Mouse (Mus musculus): ENCODE measurements around the gene Megf11. TPM values are rescaled to one million over a fixed set of nuclear protein-coding genes. Genes with fewer than 3 reads are reported as not detected.

The Megf11 gene
- polyA plus RNA-seq, 1 experiment from 2014 or later: 0.53 TPM

DNA sequence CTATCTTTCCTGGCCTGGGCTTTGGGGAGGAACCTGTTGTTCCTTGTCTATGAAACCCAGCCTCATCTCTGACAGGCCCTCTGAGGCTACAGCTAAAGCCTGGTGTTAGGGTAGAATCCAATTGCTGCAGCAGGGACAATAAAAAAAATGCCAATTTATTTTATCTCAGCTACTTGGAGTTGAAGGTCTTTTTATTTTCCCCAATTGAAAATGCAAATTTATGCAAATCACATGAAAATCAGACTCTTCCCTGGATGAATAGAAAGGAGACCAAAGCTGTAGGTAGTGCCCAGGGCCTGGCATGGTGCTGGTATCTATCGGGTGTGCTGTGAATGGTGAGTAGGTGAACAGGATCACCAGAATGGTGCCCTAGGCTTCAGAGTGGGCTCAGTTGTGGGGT is 60.6 kb downstream of the Megf11 start:
- Histone ChIP-seq H3K9ac (ENCODE audit: low read depth, low read length) (no peak overlapping the region), H3K27ac (ENCODE audit: low read depth, low read length) (no peak overlapping the region), H3K4me1 (replicated peaks; ENCODE audit: control insufficient read depth, insufficient read depth, low read length) (peaks cover 23% of the 10 kb centered on the region), H3K36me3 (ENCODE audit: control insufficient read depth, insufficient read depth, low read length) (no peaks in the 10 kb centered on the region), H3K4me3 (ENCODE audit: low read depth, low read length) (no peak overlapping the region), H3K4me2 (no peak overlapping the region), H3K27me3 (replicated peaks; ENCODE audit: control insufficient read depth, insufficient read depth, low read length) (no peaks in the 10 kb centered on the region), H3K9me3 (ENCODE audit: control insufficient read depth, low read length) (no peaks in the 10 kb centered on the region)
- WGBS: 81% methylated on average over 1 of the region's 1 CpGs
- ATAC-seq (replicated peaks; ENCODE audit: low FRiP score) (no peak), DNase-seq (ENCODE audit: low spot score) (no peak)

DNA sequence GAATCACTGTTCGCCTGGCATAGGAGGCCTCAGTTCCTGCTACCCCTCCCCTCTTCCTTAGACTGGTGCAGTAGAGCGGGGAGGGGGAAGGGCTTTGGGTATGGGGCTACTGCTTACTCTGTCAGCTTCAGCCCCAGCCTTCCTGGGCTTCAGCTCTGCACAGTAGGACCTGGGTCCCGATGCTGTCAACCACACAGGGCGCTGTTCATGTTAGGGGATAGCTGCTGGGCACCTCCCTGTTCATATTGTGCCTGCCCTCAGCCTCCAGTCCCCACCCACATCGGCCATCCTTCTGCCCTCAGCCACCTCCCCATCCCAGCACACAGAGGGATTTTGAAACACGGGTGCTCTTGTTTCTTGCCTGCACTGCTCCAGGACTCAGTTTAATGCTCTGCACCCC is 61.6 kb downstream of the Megf11 start:
- Histone ChIP-seq H3K9me3 (ENCODE audit: control insufficient read depth, low read length) (no peaks in the 10 kb centered on the region), H3K27ac (ENCODE audit: low read depth, low read length) (peak overlapping the region; percentile 32; the same call in 1 of the 2 replicates), H3K36me3 (ENCODE audit: control insufficient read depth, insufficient read depth, low read length) (no peaks in the 10 kb centered on the region), H3K4me2 (peak overlapping the region; percentile 25), H3K4me3 (ENCODE audit: low read depth, low read length) (no peak overlapping the region), H3K9ac (ENCODE audit: low read depth, low read length) (peak overlapping the region; percentile 37; the same call in 1 of the 2 replicates), H3K27me3 (replicated peaks; ENCODE audit: control insufficient read depth, insufficient read depth, low read length) (no peaks in the 10 kb centered on the region), H3K4me1 (replicated peaks; ENCODE audit: control insufficient read depth, insufficient read depth, low read length) (peaks cover 23% of the 10 kb centered on the region)
- DNase-seq (ENCODE audit: low spot score) (no peak), ATAC-seq (replicated peaks; ENCODE audit: low FRiP score) (no peak; the same call in 1 of the 2 replicates)
- WGBS: 30% methylated on average over 6 of the region's 6 CpGs

DNA sequence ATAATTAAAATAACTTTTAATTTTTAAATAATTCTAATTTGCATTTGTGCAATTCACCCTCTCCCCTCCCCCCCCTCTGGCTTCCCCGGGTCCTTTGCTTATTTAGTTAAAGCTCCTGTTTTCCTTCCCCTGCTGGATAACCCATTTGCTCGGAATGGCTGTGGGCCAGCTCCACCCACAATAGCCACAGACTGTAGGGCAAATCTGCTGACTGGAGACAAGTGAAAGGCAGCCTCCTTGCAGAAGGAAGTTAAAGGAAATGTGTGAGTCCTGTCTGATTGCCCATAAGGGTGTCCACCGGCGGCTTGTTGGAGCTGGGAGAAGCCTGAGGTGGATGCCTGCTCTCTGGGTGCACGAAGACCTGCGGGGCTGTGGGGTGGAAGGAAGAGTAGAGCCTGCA is 62.1 kb downstream of the Megf11 start:
- H3K9ac ChIP-seq (ENCODE audit: low read depth, low read length): 0 out of 2 replicates have a peak overlapping the region, but pooled peaks have one; percentile 12
- peaks cover 23% of the 10 kb centered on the region for H3K4me1 ChIP-seq (replicated peaks; ENCODE audit: control insufficient read depth, insufficient read depth, low read length)
- DNase-seq (ENCODE audit: low spot score) (no peak), ATAC-seq (replicated peaks; ENCODE audit: low FRiP score) (peak; percentile 26; the same call in 1 of the 2 replicates)
- no peak overlapping the region for H3K27ac ChIP-seq (ENCODE audit: low read depth, low read length)
- no peak overlapping the region for H3K4me3 ChIP-seq (ENCODE audit: low read depth, low read length)
- H3K27me3 ChIP-seq (replicated peaks; ENCODE audit: control insufficient read depth, insufficient read depth, low read length): no peaks in the 10 kb centered on the region
- peak overlapping the region; percentile 39 for H3K4me2 ChIP-seq
- no peaks in the 10 kb centered on the region for H3K9me3 ChIP-seq (ENCODE audit: control insufficient read depth, low read length)
- H3K36me3 ChIP-seq (ENCODE audit: control insufficient read depth, insufficient read depth, low read length): no peaks in the 10 kb centered on the region
- WGBS: 14% methylated on average over 6 of the region's 6 CpGs

- Histone ChIP-seq H3K27ac (ENCODE audit: low read depth, low read length) (no peak overlapping the region), H3K9ac (ENCODE audit: low read depth, low read length) (no peak overlapping the region), H3K36me3 (ENCODE audit: control insufficient read depth, insufficient read depth, low read length) (no peaks in the 10 kb centered on the region), H3K4me1 (replicated peaks; ENCODE audit: control insufficient read depth, insufficient read depth, low read length) (peaks cover 17% of the 10 kb centered on the region), H3K4me3 (ENCODE audit: low read depth, low read length) (no peak overlapping the region), H3K27me3 (replicated peaks; ENCODE audit: control insufficient read depth, insufficient read depth, low read length) (0 out of 2 replicates have a peak, but pooled peaks cover 3% of the 10 kb centered on the region), H3K9me3 (ENCODE audit: control insufficient read depth, low read length) (no peaks in the 10 kb centered on the region), H3K4me2 (no peak overlapping the region)
- ATAC-seq (replicated peaks; ENCODE audit: low FRiP score): no peak
- DNase-seq (ENCODE audit: low spot score): no peak
- WGBS: 41% methylated on average over 5 of the region's 5 CpGs
These were observed 67.3 kb downstream of the Megf11 start for GRCm38 (mm10) chr9:64452769-64453168.

- WGBS: 72% methylated on average over 4 of the region's 4 CpGs
- Histone ChIP-seq H3K27me3 (replicated peaks; ENCODE audit: control insufficient read depth, insufficient read depth, low read length) (0 out of 2 replicates have a peak, but pooled peaks cover 3% of the 10 kb centered on the region), H3K27ac (ENCODE audit: low read depth, low read length) (no peak overlapping the region), H3K4me1 (replicated peaks; ENCODE audit: control insufficient read depth, insufficient read depth, low read length) (peaks cover 13% of the 10 kb centered on the region), H3K4me2 (no peak overlapping the region), H3K4me3 (ENCODE audit: low read depth, low read length) (no peak overlapping the region), H3K9me3 (ENCODE audit: control insufficient read depth, low read length) (no peaks in the 10 kb centered on the region), H3K9ac (ENCODE audit: low read depth, low read length) (no peak overlapping the region; the same call in 1 of the 2 replicates), H3K36me3 (ENCODE audit: control insufficient read depth, insufficient read depth, low read length) (no peaks in the 10 kb centered on the region)
- DNase-seq (ENCODE audit: low spot score) (no peak), ATAC-seq (replicated peaks; ENCODE audit: low FRiP score) (no peak)
These were observed 68.8 kb downstream of the Megf11 start for GRCm38 (mm10) chr9:64454196-64454595.

DNA sequence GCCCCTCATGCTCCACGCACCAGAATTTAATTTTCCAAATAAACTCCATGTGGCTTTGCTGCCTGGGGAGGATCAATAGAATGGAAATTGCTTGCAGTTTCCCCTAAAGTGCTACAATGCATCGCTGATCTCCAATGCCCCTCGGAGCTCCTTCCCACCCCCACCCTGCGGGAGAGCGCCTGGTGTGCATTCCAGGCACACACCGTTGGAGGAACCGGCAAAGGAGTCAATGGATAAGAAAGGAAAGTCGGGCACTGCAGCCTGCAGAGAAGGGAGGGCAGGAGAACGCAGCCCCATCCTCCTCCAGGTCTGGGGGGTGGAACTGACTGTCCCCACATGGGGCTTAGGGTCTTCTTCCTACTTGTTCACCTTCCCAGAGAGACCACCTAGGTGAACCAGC is 70.5 kb downstream of the Megf11 start:
- no peak overlapping the region for H3K4me2 ChIP-seq
- H3K9me3 ChIP-seq (ENCODE audit: control insufficient read depth, low read length): no peaks in the 10 kb centered on the region
- no peak for DNase-seq (ENCODE audit: low spot score)
- no peak overlapping the region for H3K4me3 ChIP-seq (ENCODE audit: low read depth, low read length)
- no peak overlapping the region for H3K27ac ChIP-seq (ENCODE audit: low read depth, low read length)
- H3K4me1 ChIP-seq (replicated peaks; ENCODE audit: control insufficient read depth, insufficient read depth, low read length): peaks cover 10% of the 10 kb centered on the region
- H3K27me3 ChIP-seq (replicated peaks; ENCODE audit: control insufficient read depth, insufficient read depth, low read length): 0 out of 2 replicates have a peak, but pooled peaks cover 3% of the 10 kb centered on the region
- no peak for ATAC-seq (replicated peaks; ENCODE audit: low FRiP score)
- WGBS: 27% methylated on average over 9 of the region's 9 CpGs
- no peaks in the 10 kb centered on the region for H3K36me3 ChIP-seq (ENCODE audit: control insufficient read depth, insufficient read depth, low read length)
- H3K9ac ChIP-seq (ENCODE audit: low read depth, low read length): no peak overlapping the region

DNA sequence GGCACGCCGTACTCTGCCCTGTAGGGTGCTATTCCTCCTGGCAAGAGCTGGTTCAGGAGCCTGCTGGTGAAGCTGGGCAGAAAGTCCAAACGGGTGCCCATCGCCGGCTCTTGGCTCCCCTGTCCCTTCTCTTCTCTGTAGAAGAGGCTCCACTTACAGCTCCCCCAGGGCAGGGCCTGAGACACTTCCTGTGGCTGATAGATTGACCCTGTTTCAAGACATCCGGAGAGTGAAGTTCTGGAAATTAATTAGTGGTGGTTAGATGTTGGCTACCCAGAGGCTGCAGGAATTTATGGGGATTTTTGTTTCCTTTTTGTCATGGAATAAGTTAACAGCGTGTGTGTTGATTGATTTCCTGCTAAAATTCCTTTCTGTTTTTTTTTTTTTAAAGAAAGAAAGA is 72.2 kb downstream of the Megf11 start:
- Histone ChIP-seq H3K4me3 (ENCODE audit: low read depth, low read length) (no peak overlapping the region), H3K9ac (ENCODE audit: low read depth, low read length) (no peak overlapping the region), H3K9me3 (ENCODE audit: control insufficient read depth, low read length) (no peaks in the 10 kb centered on the region), H3K4me1 (replicated peaks; ENCODE audit: control insufficient read depth, insufficient read depth, low read length) (peaks cover 10% of the 10 kb centered on the region), H3K4me2 (no peak overlapping the region), H3K27ac (ENCODE audit: low read depth, low read length) (no peak overlapping the region), H3K36me3 (ENCODE audit: control insufficient read depth, insufficient read depth, low read length) (no peaks in the 10 kb centered on the region), H3K27me3 (replicated peaks; ENCODE audit: control insufficient read depth, insufficient read depth, low read length) (0 out of 2 replicates have a peak, but pooled peaks cover 3% of the 10 kb centered on the region)
- no peak for ATAC-seq (replicated peaks; ENCODE audit: low FRiP score)
- DNase-seq (ENCODE audit: low spot score): no peak
- 56% methylated on average over 7 of the region's 7 CpGs for WGBS

- 77% methylated on average over 16 of the region's 16 CpGs for whole genome bisulfite sequencing
- ATAC-seq (replicated peaks; ENCODE audit: low FRiP score) (no peak), DNase-seq (ENCODE audit: low spot score) (no peak)
- Histone ChIP-seq H3K9ac (ENCODE audit: low read depth, low read length) (no peak overlapping the region), H3K4me2 (no peak overlapping the region), H3K36me3 (ENCODE audit: control insufficient read depth, insufficient read depth, low read length) (no peaks in the 10 kb centered on the region), H3K27ac (ENCODE audit: low read depth, low read length) (no peak overlapping the region), H3K27me3 (replicated peaks; ENCODE audit: control insufficient read depth, insufficient read depth, low read length) (no peaks in the 10 kb centered on the region), H3K4me3 (ENCODE audit: low read depth, low read length) (no peak overlapping the region), H3K9me3 (ENCODE audit: control insufficient read depth, low read length) (no peaks in the 10 kb centered on the region), H3K4me1 (replicated peaks; ENCODE audit: control insufficient read depth, insufficient read depth, low read length) (peaks cover 3% of the 10 kb centered on the region; the same call in 1 of the 2 replicates)
These were observed 76.3 kb downstream of the Megf11 start for GRCm38 (mm10) chr9:64461568-64462308.

DNA sequence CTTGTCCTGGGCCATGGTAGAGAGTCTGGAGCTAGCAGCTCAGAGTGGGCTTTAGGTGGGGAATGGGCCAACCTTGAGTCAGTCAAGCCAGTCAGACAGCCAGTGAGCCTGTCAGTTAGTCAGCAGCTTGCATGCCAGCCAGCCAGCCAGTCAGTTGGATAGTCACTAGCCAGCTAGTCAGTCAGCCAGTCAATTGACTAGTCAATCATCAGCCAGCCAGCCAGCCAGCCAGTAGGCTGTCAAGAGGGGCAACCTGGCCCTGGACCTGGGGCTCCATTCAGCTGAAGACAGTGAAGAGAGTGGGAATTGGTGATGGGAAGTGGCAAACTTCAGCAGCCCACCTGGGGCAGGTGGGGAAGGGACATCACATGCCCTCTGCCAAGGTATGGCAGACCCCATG is 77.4 kb downstream of the Megf11 start:
- Histone ChIP-seq H3K36me3 (ENCODE audit: control insufficient read depth, insufficient read depth, low read length) (no peaks in the 10 kb centered on the region), H3K4me1 (replicated peaks; ENCODE audit: control insufficient read depth, insufficient read depth, low read length) (peaks cover 3% of the 10 kb centered on the region; the same call in 1 of the 2 replicates), H3K4me2 (no peak overlapping the region), H3K9me3 (ENCODE audit: control insufficient read depth, low read length) (no peaks in the 10 kb centered on the region), H3K9ac (ENCODE audit: low read depth, low read length) (no peak overlapping the region), H3K4me3 (ENCODE audit: low read depth, low read length) (no peak overlapping the region), H3K27ac (ENCODE audit: low read depth, low read length) (no peak overlapping the region), H3K27me3 (replicated peaks; ENCODE audit: control insufficient read depth, insufficient read depth, low read length) (no peaks in the 10 kb centered on the region)
- DNase-seq (ENCODE audit: low spot score) (no peak), ATAC-seq (replicated peaks; ENCODE audit: low FRiP score) (no peak)

Measured in liver, embryonic 11.5 days (tissue).